Comparison of ENCODE assay signal across 25 mouse cellular contexts in the genomic region with DNA sequence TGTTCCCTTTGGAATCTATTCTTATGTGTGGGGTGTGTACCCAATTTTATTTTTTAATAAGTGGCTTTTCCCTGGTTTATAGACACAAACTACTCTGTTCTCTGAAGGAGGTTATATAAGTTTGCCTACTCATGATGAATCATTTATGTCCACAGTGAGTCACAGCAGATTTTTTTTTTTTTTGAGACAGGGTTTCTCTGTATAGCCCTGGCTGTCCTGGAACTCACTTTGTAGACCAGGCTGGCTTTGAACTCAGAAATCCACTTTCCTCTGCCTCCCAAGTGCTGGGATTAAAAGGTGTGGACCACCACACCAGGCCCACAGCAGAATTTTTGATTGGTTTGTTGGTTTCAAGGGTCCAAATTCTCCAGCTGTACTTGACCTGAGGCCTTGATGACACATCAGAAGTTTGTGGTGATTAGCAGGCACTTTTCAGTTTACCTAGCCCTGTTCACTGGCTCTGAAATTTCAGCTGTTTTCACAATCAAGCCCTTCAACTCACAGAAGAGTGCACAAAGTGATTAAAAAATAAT. TPM values are rescaled to one million over a fixed set of nuclear protein-coding genes. Genes with fewer than 3 reads are reported as not detected.
DNase-seq lines count a peak whose midpoint lies in the region; ATAC-seq and TF ChIP-seq lines count a peak whose summit lies in the region.
"Had no signal": no experiment of that assay in that cellular context is flagged by ENCODE, and none has a peak within 500 bp of the region (broad histone marks: within the 10 kb centered on the region; RNA-seq: fewer than 3 reads in every experiment).

No protein-coding gene starts in this region.

- no peak overlapping the region for H3ac ChIP-seq in myocyte (ENCODE audit: control insufficient read depth, insufficient read length)

- CTCF ChIA-PET in Patski (lab: Charles Lee), result no interaction called here

- H3K27me3 ChIP-seq in liver, embryonic 13.5 days, result no peaks in the 10 kb centered on the region
- H3K27me3 ChIP-seq in Patski (peaks cover 7% of the 10 kb centered on the region), myocyte (ENCODE audit: control insufficient read depth, insufficient read depth, insufficient read length) (no peaks in the 10 kb centered on the region)
- H3K27me3 ChIP-seq: embryonic facial prominence, embryonic 15.5 days; hindbrain, embryonic 13.5 days; kidney, embryonic 15.5 days; limb, embryonic 15.5 days; midbrain, embryonic 13.5 days; neural tube, embryonic 12.5 days had no signal

- no peaks in the 10 kb centered on the region for H3K4me1 ChIP-seq in liver, embryonic 13.5 days (replicated peaks)
- H3K4me1 ChIP-seq: forebrain, embryonic 10.5 days; hindbrain, embryonic 13.5 days; kidney, embryonic 15.5 days; limb, embryonic 15.5 days; midbrain, embryonic 13.5 days; neural tube, embryonic 12.5 days had no signal

- no peaks in the 10 kb centered on the region for H3K79me2 ChIP-seq in myocyte (ENCODE audit: control insufficient read depth, insufficient read depth)

- H3K4me3 ChIP-seq in liver, embryonic 13.5 days (replicated peaks), result no peak overlapping the region
- H3K4me3 ChIP-seq in myocyte, result no peak overlapping the region
- H3K4me3 ChIP-seq: embryonic facial prominence, embryonic 15.5 days; forebrain, embryonic 10.5 days; hindbrain, embryonic 13.5 days; kidney, embryonic 15.5 days; limb, embryonic 15.5 days; midbrain, embryonic 13.5 days; neural tube, embryonic 12.5 days had no signal

- peak; percentile 51; the same call in 1 of the 2 replicates for ATAC-seq in liver, embryonic 13.5 days (ENCODE audit: low read depth)
- peak; percentile 50 for ATAC-seq in Patski
- ATAC-seq: forebrain, embryonic 16.5 days; midbrain, embryonic 13.5 days had no signal

- in situ Hi-C loops in Patski (cut with MboI; ENCODE audit: low pct_unique_long_range_greater_than_20kb), result no loop called here

- H3K9ac ChIP-seq in liver, embryonic 13.5 days, result no peak overlapping the region
- H3K9ac ChIP-seq: embryonic facial prominence, embryonic 15.5 days; hindbrain, embryonic 13.5 days; kidney, embryonic 15.5 days; limb, embryonic 15.5 days; midbrain, embryonic 13.5 days; neural tube, embryonic 12.5 days had no signal

- no peaks in the 10 kb centered on the region for H3K36me3 ChIP-seq in liver, embryonic 13.5 days
- no peaks in the 10 kb centered on the region for H3K36me3 ChIP-seq in myocyte (ENCODE audit: control insufficient read depth, insufficient read depth)
- H3K36me3 ChIP-seq: embryonic facial prominence, embryonic 15.5 days; forebrain, embryonic 10.5 days; hindbrain, embryonic 13.5 days; kidney, embryonic 15.5 days; limb, embryonic 15.5 days; midbrain, embryonic 13.5 days; neural tube, embryonic 12.5 days had no signal

- TF ChIP-seq POLR2A in myocyte (IDR thresholded peaks at IDR 0.05; ENCODE audit: insufficient read length, low read depth), result no peak

- no peak overlapping the region for H3K4me2 ChIP-seq in liver, embryonic 13.5 days
- H3K4me2 ChIP-seq in myocyte (ENCODE audit: low read depth), result peak overlapping the region; percentile 73
- H3K4me2 ChIP-seq: embryonic facial prominence, embryonic 15.5 days; hindbrain, embryonic 13.5 days; kidney, embryonic 15.5 days; limb, embryonic 15.5 days; midbrain, embryonic 13.5 days; neural tube, embryonic 12.5 days had no signal

- DNase-seq in adrenal gland, adult (ENCODE audit: inconsistent age in 2 of 2, low spot score in 1 of 2), result peak; percentile 26 to 90
- DNase-seq in adrenal gland, postnatal 4 days (ENCODE audit: low spot score in 2 of 2), result no peak
- DNase-seq in liver, embryonic 13.5 days, result no peak
- DNase-seq in liver, result no peak
- no peak for DNase-seq in Patski (ENCODE audit: low read depth, low spot score)
- no peak for DNase-seq in embryo, embryonic 10.5 days (ENCODE audit: low spot score)
- no peak for DNase-seq in kidney, postnatal 4 days
- DNase-seq: adrenal gland, postnatal 10 days; cerebellum, adult 11-12 months; cerebellum, postnatal 36 days; gastrocnemius, postnatal 25 days; kidney, adult 11 months; kidney, postnatal 36 days; left cerebral cortex, postnatal 4 days; right cerebral cortex, postnatal 14 days; thymus, postnatal 36 days had no signal

- no peak overlapping the region for H3K27ac ChIP-seq in liver, embryonic 13.5 days
- H3K27ac ChIP-seq: embryonic facial prominence, embryonic 15.5 days; forebrain, embryonic 10.5 days; hindbrain, embryonic 13.5 days; kidney, embryonic 15.5 days; limb, embryonic 15.5 days; midbrain, embryonic 13.5 days; neural tube, embryonic 12.5 days had no signal

- H3K9me3 ChIP-seq in liver, embryonic 13.5 days (replicated peaks), result no peaks in the 10 kb centered on the region
- H3K9me3 ChIP-seq: embryonic facial prominence, embryonic 15.5 days; forebrain, embryonic 10.5 days; hindbrain, embryonic 13.5 days; kidney, embryonic 15.5 days; limb, embryonic 15.5 days; midbrain, embryonic 13.5 days; neural tube, embryonic 12.5 days had no signal

- no peak for TF ChIP-seq CTCF in Patski (IDR thresholded peaks at IDR 0.05)

- POLR2A ChIA-PET in Patski (lab: Charles Lee), result no interaction called here

TF ChIP-seq in myocyte, 11 proteins besides CTCF, POLR2A, EP300 and RAD21:
- no peak for TF ChIP-seq SRF (IDR thresholded peaks at IDR 0.05; ENCODE audit: control insufficient read depth, insufficient read length, low read depth)
- TF ChIP-seq E2F4 (IDR thresholded peaks at IDR 0.05; ENCODE audit: insufficient read depth), result no peak
- no peak for TF ChIP-seq USF1 (IDR thresholded peaks at IDR 0.05; ENCODE audit: low read depth)
- TF ChIP-seq REST (IDR thresholded peaks at IDR 0.05; ENCODE audit: insufficient read depth, insufficient read length), result no peak
- no peak for TF ChIP-seq MYOD1 (IDR thresholded peaks at IDR 0.05; ENCODE audit: control insufficient read depth in 1 of 3, insufficient read length in 2 of 3, low read depth in 2 of 3)
- no peak for TF ChIP-seq MAX (IDR thresholded peaks at IDR 0.05; ENCODE audit: low read depth)
- no peak for TF ChIP-seq TCF12 (IDR thresholded peaks at IDR 0.05; ENCODE audit: insufficient read depth, poor library complexity, severe bottlenecking)
- TF ChIP-seq MYOG (IDR thresholded peaks at IDR 0.05; ENCODE audit: control insufficient read depth in 1 of 3, insufficient read depth in 1 of 3, insufficient read length in 2 of 3, low read depth in 2 of 3), result no peak
- no peak for TF ChIP-seq TCF3 (IDR thresholded peaks at IDR 0.05; ENCODE audit: insufficient read length, low read depth)
- no peak for TF ChIP-seq CEBPB (IDR thresholded peaks at IDR 0.05; ENCODE audit: insufficient read depth, poor library complexity, severe bottlenecking)
- TF ChIP-seq POLR2AphosphoS2 (IDR thresholded peaks at IDR 0.05; ENCODE audit: insufficient read length, low read depth), result no peak

RNA-seq across cellular contexts. Expression of a gene that starts 10.4 kb away (rescaled TPM):
- 10 to 100 TPM; 58.9 to 64.1 TPM for total RNA-seq in adrenal gland, postnatal 4 days (2021)
- 61.9 and 84.3 TPM in 2 replicates for polyA plus RNA-seq in liver, embryonic 13.5 days (2015; fragmentation: Nextera tagmentation; extraction: Ambion mirVana)
- polyA plus RNA-seq in Patski (2021), result 43.0 TPM
- polyA plus RNA-seq in myocyte (2012; fragmentation: generic; extraction: Trizol), result 87.4 TPM

Comparison
In these comparisons a context has a peak if more than half of its experiments do, and no peak if none do; other contexts are left out.
1. DNase-seq: peak in adrenal gland, adult (2 of 2); none in adrenal gland, postnatal 4 days (0 of 2), liver, embryonic 13.5 days (single experiment), liver (single experiment), Patski (single experiment), embryo, embryonic 10.5 days (single experiment) and kidney, postnatal 4 days (0 of 2).